Mouse (Mus musculus) kidney, postnatal 0 days (tissue): ENCODE measurements around the gene Syt6. TPM values are rescaled to one million over a fixed set of nuclear protein-coding genes. Genes with fewer than 3 reads are reported as not detected.

Experiments
- ATAC-seq: fragments of 200-750 bp; cut with Nextera tagmentation; replicated peaks from 2 replicates; pipeline ENCODE4 v1.8.0; 2017; ENCODE audit warnings: low read depth, moderate number of reproducible peaks, moderate TSS enrichment, moderate library complexity; ENCODE audit not compliant: low FRiP score
- DNase-seq: peaks from one replicate; pipeline ENCODE4 v3.0.0-alpha.2; 2016; ENCODE audit warnings: low spot score
- H3K27ac ChIP-seq: fragments of 300-500 bp; sonication (generic); 2 replicates; pipeline ENCODE4 v1.5.1; 2014; ENCODE audit warnings: mild to moderate bottlenecking
- H3K27me3 ChIP-seq: fragments of 300-500 bp; sonication (generic); 2 replicates; pipeline ENCODE4 v1.6.1; 2014; ENCODE audit warnings: low read length, mixed read lengths; ENCODE audit not compliant: insufficient read depth
- H3K36me3 ChIP-seq: fragments of 300-500 bp; sonication (generic); 2 replicates; pipeline ENCODE4 v1.6.1; 2014; ENCODE audit warnings: low read length, mixed read lengths; ENCODE audit not compliant: insufficient read depth
- H3K4me1 ChIP-seq: fragments of 300-500 bp; sonication (generic); replicated peaks from 2 replicates; pipeline ENCODE4 v1.6.1; 2014; ENCODE audit warnings: antibody characterized with exemption, low read length, mixed read lengths; ENCODE audit not compliant: insufficient read depth
- H3K4me2 ChIP-seq: fragments of 300-500 bp; sonication (generic); 2 replicates; pipeline ENCODE4 v1.6.1; 2014; ENCODE audit warnings: mild to moderate bottlenecking, low read length, moderate library complexity, mixed read lengths
- H3K4me3 ChIP-seq: fragments of 300-500 bp; sonication (generic); replicated peaks from 2 replicates; pipeline ENCODE4 v1.5.1; 2014; ENCODE audit warnings: low read depth, low read length
- H3K9ac ChIP-seq: fragments of 300-500 bp; sonication (generic); 2 replicates; pipeline ENCODE4 v1.6.1; 2014; ENCODE audit warnings: low read depth, low read length
- H3K9me3 ChIP-seq: fragments of 300-500 bp; sonication (generic); replicated peaks from 2 replicates; pipeline ENCODE4 v1.6.1; 2016; ENCODE audit warnings: low read length, inconsistent platforms, mixed read lengths
- CTCF ChIP-seq: IDR thresholded peaks from 2 replicates; pipeline ENCODE4 v1.5.1; 2016; ENCODE audit warnings: antibody characterized with exemption, low read depth, mild to moderate bottlenecking, moderate library complexity
- WGBS: fragments of 180-500 bp; shearing (Covaris S2); extraction: QIAGEN DNeasy Blood & Tissue Kit; methylation state at CpG from one replicate; pipeline ENCODE4 v1.1.7; 2014; 5-methylcytosine and 5-hydroxymethylcytosine counted together
- polyA plus RNA-seq: library from polyadenylated mRNA; unstranded; fragments of >200 nt; fragmentation: Nextera tagmentation; extraction: Ambion mirVana; gene quantifications from 2 replicates; pipeline ENCODE4 v1.2.1, GENCODE M21; 2015

The Syt6 gene
- polyA plus RNA-seq, 1 experiment from 2014 or later: 0.05 TPM

DNA sequence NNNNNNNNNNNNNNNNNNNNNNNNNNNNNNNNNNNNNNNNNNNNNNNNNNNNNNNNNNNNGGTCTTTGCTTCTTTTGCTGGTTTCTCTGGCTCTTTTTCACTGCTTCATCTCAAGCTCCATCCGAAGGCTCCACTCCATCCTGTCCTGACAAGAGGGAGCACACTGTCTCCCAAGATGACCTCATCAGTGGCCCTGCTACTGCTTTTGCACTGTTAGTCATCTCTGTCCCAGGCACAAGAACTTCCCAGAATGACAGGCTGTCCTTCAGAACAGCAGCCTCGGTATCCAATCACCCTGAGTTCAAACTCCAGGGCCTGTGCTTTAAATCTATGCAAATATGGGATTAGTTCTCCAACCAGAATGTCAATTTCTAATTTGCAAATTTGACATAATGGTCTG lies 28.9 kb upstream of the Syt6 start:
- no peaks in the 10 kb centered on the region for H3K27me3 ChIP-seq

DNA sequence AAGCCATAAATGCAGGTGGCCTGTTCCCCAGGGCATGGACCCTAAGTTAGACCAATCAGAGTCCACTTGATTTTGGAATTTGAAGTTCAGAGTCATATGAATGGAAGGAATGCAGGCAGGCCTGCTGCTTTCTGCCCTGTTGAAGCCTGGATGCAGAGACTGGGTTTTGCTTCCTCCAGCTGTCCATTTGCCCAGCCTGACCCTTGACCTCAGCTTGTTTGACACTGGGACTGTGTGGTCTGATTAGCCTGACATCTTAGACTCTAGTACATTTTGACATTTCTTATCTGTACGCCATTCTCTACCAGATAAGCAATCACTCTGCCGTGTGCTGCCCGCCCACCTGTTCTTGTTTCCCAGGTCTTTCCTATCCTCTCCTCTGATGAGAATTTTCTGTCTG lies 28.4 kb upstream of the Syt6 start:
- no peak for ATAC-seq
- no peak overlapping the region for H3K9ac ChIP-seq
- no peak overlapping the region for H3K27ac ChIP-seq
- no peaks in the 10 kb centered on the region for H3K27me3 ChIP-seq
- WGBS: 76% methylated on average over 3 of the region's 3 CpGs
- H3K36me3 ChIP-seq: no peaks in the 10 kb centered on the region
- DNase-seq: no peak
- no peak overlapping the region for H3K4me3 ChIP-seq
- no peak for TF ChIP-seq CTCF
- H3K4me2 ChIP-seq: no peak overlapping the region
- H3K9me3 ChIP-seq: no peaks in the 10 kb centered on the region
- H3K4me1 ChIP-seq: no peaks in the 10 kb centered on the region

More for the DNA sequence above, 28.9 kb upstream of the Syt6 start:
- TF ChIP-seq CTCF: no peak
- Histone ChIP-seq H3K9me3 (no peaks in the 10 kb centered on the region), H3K27ac (no peak overlapping the region), H3K4me2 (no peak overlapping the region), H3K36me3 (no peaks in the 10 kb centered on the region), H3K9ac (no peak overlapping the region), H3K4me1 (no peaks in the 10 kb centered on the region), H3K4me3 (no peak overlapping the region)
- ATAC-seq (no peak), DNase-seq (no peak)
- 62% methylated on average over 2 of the region's 2 CpGs for WGBS

DNA sequence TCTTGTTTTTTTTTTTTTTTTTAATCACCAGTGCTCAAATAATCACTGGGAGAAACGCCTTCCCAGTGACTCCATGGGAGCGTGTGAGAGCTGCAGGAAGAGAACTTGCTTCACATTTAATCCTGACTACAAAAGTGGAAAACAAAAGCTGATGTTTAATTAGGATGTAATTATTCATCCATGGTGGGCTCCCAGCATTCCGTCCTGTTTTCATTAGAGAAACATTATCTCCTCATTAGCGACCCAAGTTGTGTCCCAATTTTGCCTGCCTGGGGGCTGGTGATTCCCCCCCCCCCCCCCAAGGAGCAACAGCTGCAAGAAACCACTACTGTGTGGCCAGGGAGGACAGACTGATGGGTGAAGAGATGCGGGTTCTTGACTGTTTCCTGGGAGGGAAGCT lies 24.8 kb upstream of the Syt6 start:
- ATAC-seq (no peak), DNase-seq (no peak)
- Histone ChIP-seq H3K27me3 (no peaks in the 10 kb centered on the region), H3K4me2 (no peak overlapping the region), H3K4me1 (no peaks in the 10 kb centered on the region), H3K9ac (no peak overlapping the region), H3K9me3 (no peaks in the 10 kb centered on the region), H3K4me3 (no peak overlapping the region), H3K27ac (no peak overlapping the region), H3K36me3 (no peaks in the 10 kb centered on the region)
- WGBS: 44% methylated on average over 5 of the region's 5 CpGs
- no peak for TF ChIP-seq CTCF

DNA sequence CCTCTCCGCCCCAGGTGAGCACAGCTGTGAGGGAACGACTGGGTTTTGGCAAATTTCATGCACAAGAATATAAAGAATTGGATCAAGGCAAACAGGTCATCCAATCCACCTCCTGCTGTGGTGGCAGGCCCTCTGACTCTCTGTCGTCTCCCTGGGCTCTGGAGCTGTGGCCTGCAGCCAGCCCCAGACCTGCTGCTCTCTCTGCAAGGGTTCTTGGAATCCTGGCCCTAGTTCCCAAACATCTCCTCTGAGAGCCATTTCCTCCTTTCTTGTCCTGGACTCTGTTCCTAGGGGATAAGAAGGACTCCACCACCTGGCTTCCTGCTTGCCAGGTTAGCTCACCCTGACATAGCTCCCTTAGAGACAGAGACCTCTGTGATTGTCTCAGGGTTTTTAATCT lies 7.8 kb upstream of the Syt6 start:
- no peak for TF ChIP-seq CTCF
- H3K36me3 ChIP-seq: no peaks in the 10 kb centered on the region
- no peaks in the 10 kb centered on the region for H3K4me1 ChIP-seq
- no peak overlapping the region for H3K9ac ChIP-seq
- WGBS: 75% methylated on average over 3 of the region's 3 CpGs
- H3K27me3 ChIP-seq: no peaks in the 10 kb centered on the region; the same call in 1 of the 2 replicates
- no peak for ATAC-seq
- no peak overlapping the region for H3K27ac ChIP-seq
- no peak overlapping the region for H3K4me3 ChIP-seq
- no peak for DNase-seq
- H3K9me3 ChIP-seq: no peaks in the 10 kb centered on the region
- H3K4me2 ChIP-seq: no peak overlapping the region

DNA sequence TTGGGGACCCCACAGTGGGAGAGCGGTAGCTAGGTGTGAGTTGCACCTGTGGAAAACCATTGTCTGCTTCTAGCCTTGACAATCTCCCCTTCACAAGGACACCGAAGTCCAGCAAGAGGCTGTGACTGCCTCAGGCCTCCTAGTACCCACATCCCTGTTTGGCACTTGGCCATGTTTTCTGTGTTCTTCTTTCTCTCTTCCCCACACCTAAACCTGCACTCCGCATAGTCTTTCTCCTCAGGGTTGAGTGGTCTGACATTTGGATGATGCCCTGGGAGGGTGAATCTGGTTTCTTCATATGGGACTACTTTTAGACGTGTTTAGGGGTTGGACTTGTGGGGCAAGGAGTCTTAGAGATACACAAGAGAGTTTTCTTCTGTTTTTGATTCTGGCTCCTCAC lies 2.5 kb upstream of the Syt6 start:
- ATAC-seq (no peak), DNase-seq (no peak)
- H3K27me3 ChIP-seq: peaks cover 45% of the 10 kb centered on the region
- H3K36me3 ChIP-seq: no peaks in the 10 kb centered on the region
- H3K4me2 ChIP-seq: no peak overlapping the region
- no peak overlapping the region for H3K4me3 ChIP-seq
- H3K27ac ChIP-seq: no peak overlapping the region
- no peak overlapping the region for H3K9ac ChIP-seq
- peaks cover 7% of the 10 kb centered on the region for H3K4me1 ChIP-seq
- TF ChIP-seq CTCF: no peak
- H3K9me3 ChIP-seq: no peaks in the 10 kb centered on the region
- WGBS: 80% methylated on average over 4 of the region's 4 CpGs

DNA sequence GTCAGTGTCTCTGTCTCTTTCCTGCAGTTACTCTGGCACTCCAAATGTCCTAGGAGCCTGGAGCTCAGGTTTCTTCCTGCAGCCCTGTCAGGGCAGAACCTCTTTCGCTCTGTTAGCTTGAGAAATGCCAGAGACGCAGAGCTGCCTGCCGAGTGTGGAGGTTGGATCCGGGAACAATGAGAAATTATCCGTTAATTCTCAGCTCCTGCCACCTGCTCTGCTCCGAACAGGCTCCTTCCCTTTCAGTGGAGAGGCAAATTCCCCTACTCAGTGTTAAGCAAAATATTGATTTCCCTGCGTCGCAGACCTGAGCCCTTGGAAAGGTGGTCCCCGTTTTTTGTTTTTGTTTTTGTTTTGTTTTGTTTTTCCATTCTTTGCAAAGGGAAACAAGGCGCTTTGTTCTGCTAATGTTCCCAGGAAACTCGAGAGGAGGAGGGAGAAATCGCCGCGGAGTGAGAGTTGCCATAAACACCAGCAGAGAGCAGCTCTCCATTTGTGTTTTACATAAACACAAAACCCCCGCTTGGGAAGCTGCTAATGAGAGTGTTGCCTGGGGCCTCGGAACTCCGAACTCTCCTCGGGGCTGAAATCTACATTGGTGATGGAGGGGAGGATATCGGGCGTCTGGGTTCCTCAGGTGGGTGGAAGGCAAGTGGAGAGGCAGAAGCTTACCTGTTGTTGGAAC lies 1.8 kb upstream of the Syt6 start:
- H3K4me3 ChIP-seq: no peak overlapping the region
- no peak overlapping the region for H3K4me2 ChIP-seq
- H3K27ac ChIP-seq: no peak overlapping the region
- H3K9me3 ChIP-seq: no peaks in the 10 kb centered on the region
- no peak overlapping the region for H3K9ac ChIP-seq
- H3K27me3 ChIP-seq: peaks cover 53% of the 10 kb centered on the region
- DNase-seq (no peak), ATAC-seq (no peak)
- TF ChIP-seq CTCF: no peak
- 2% methylated on average over 20 of the region's 20 CpGs for WGBS
- no peaks in the 10 kb centered on the region for H3K36me3 ChIP-seq
- peaks cover 7% of the 10 kb centered on the region for H3K4me1 ChIP-seq

DNA sequence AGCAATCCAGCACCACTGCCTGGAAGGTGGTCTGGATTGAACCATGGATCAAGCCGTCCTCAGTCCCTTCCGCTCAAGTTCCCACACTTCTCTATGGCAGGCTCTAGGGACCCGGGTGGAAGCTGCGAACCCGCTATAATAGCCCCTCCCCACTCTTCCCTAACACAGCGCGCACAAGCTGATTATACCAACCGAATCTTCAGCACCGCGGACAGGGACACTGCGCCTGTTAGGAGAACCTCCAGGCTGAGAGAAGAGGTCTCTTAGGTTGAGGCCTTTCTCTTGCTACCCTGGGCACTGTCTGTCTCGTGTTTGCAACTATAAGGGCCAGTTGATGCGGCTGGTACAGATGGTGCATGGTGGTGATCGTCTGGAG lies 1.3 kb upstream of the Syt6 start:
- TF ChIP-seq CTCF: no peak
- DNase-seq (peak; percentile 94), ATAC-seq (0 out of 2 replicates have a peak, but pooled peaks have one; percentile 40)
- under 1% methylated on average over 14 of the region's 14 CpGs for WGBS
- Histone ChIP-seq H3K27ac (no peak overlapping the region), H3K4me3 (no peak overlapping the region), H3K4me2 (no peak overlapping the region), H3K4me1 (peaks cover 7% of the 10 kb centered on the region), H3K9me3 (no peaks in the 10 kb centered on the region), H3K36me3 (no peaks in the 10 kb centered on the region), H3K9ac (no peak overlapping the region), H3K27me3 (peaks cover 55% of the 10 kb centered on the region)
